Mouse (Mus musculus): ENCODE measurements around the gene Pik3r3.

DNA sequence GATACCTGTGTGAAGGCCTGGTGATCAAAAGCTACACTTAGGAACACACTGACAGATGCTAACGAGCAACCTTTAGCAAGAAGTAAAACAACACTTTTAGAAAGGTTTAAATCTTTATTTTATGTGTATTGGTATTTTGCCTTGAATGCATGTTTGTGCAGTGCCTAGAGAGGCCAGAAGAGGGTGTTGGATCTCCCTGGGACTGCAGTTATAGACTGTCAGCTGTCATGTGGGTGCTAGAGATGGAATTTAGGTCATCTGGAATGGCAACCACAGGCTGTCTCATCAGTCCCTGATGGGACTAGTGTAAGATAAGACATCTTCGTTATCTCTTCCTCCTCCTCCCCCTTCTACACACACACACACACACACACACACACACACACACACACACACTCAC, 23.0 kb upstream of the Pik3r3 start:
- TF ChIP-seq POLR2A (IDR thresholded peaks at IDR 0.05; ENCODE audit: insufficient read length, low read depth): no peak
- TF ChIP-seq MAX (IDR thresholded peaks at IDR 0.05; ENCODE audit: low read depth): no peak
- no peak for TF ChIP-seq TCF12 (IDR thresholded peaks at IDR 0.05; ENCODE audit: insufficient read depth, poor library complexity, severe bottlenecking)
